Mouse (Mus musculus) spleen, postnatal 14 days (tissue): Measurements from ENCODE around the gene Rp2.
"Not testable (repeated sequence)": the region's sequence is repeated elsewhere in the genome, so short reads cannot be mapped to it uniquely, and the experiment has no call there.

ENCODE experiments used
- DNase-seq, 2 experiments: peaks; one replicate each; pipeline ENCODE4 v3.0.0; 2021 to 2022; ENCODE audit warnings: low spot score in 2 of 2

Rp2 gene

GRCm38 (mm10) chrX:20364391-20365365, at the start of gene Rp2:
TSS of gene Rp2 (plus strand) at chrX:20364481.
- peak; percentile 66 to 72 for DNase-seq

DNA sequence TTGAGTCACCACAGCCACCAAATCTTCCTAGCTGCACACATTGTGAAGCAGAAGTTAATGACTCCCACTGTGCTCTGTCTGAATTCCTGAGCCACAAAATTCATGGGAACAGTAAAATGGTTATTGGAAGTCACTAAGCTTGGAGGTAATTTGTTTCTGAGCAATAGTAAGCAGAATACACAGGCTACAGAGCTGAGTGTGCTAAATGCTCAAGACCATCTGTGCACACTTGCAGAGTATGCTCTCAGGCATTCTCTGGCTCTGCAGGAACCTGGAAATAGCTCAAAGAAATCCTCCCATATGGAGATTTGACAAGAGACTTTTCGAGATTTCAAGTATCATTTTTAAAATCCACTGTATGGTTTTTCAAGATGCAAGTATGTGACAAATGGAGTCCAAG, 31.5 kb upstream of the Rp2 start:
- no peak for DNase-seq

GRCm38 (mm10) chrX:20335722-20336121, 28.6 kb upstream of the Rp2 start:
- peak; percentile 12 to 52 for DNase-seq

- DNase-seq: no peak
Observed at GRCm38 (mm10) chrX:20344980-20345379, 19.3 kb upstream of the Rp2 start.

GRCm38 (mm10) chrX:20346355-20346754, 17.9 kb upstream of the Rp2 start:
- no peak for DNase-seq

- not testable (repeated sequence) for DNase-seq
Observed at GRCm38 (mm10) chrX:20350241-20350640, 14.0 kb upstream of the Rp2 start.

- no peak for DNase-seq
Observed at GRCm38 (mm10) chrX:20355283-20355682, 9.0 kb upstream of the Rp2 start.

DNA sequence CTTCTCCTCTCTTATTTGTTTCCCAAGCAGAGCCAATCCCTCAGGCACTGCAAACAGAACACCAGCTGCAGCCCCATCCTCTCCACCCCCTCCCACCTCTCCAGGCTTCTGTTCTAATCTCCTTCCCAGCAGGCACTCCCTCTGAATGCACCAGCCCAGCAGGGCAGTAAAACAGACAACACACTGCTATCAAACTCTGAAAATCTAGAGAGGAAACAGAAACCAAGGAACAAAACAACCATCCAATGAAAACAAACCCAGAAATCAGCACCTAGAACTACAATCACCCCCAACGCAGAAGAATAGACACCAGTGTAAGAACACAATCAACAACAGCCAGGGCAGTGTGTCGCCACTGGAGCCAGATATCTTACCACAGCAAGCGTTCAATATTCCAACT, 8.0 kb upstream of the Rp2 start:
- no peak for DNase-seq

- no peak for DNase-seq
Observed at GRCm38 (mm10) chrX:20366036-20366435, 1.8 kb downstream of the Rp2 start.

DNA sequence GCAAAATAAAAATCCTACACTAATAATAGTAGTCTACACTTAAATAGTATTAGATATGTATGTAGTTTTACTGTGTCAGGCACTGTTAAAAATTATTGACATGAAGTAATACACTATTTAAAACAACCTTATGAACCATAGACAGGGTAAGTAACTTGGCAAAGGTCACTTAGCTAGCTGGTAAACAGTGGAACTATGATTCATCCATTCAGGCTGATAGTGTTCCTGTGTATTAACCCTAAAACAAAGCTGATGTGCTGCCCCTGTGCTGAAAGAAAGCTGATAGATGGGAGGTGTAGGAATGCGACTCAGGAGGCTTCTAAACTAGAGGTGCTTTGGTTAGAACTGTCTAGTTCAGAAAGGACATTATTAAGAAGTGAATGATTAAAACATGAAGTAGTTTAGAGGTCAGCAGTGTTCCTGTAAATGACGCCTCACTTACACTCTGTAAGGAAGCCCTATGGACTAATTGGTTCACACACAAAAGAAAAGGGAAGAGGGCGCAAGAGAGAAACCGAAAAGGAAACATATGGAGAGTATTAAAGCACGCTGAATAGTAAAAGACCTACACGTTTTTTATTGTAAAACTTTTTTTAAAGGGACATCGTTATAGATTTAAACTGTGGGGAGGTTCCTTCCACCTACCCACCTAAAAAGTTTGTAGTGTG, 15.2 kb downstream of the Rp2 start:
- DNase-seq: no peak

GRCm38 (mm10) chrX:20382260-20382659, 18.0 kb downstream of the Rp2 start:
- DNase-seq: no peak

GRCm38 (mm10) chrX:20387006-20387405, 22.7 kb downstream of the Rp2 start:
- no peak for DNase-seq

DNA sequence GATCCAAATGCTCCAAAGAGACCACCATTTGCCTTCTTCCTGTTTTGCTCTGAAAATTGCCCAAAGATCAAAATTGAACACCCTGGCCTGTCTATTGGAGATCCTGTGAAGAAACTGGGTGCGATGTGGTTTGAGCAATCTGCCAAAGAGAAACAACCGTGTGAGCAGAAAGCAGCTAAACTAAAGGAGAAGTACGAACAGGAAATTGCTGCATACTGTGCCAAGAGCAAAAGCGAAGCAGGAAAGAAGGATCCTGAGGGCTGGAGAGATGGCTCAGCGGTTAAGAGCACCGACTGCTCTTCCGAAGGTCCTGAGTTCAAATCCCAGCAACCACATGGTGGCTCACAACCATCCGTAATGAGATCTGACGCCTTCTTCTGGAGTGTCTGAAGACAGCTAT, 27.7 kb downstream of the Rp2 start:
- not testable (repeated sequence) for DNase-seq

DNA sequence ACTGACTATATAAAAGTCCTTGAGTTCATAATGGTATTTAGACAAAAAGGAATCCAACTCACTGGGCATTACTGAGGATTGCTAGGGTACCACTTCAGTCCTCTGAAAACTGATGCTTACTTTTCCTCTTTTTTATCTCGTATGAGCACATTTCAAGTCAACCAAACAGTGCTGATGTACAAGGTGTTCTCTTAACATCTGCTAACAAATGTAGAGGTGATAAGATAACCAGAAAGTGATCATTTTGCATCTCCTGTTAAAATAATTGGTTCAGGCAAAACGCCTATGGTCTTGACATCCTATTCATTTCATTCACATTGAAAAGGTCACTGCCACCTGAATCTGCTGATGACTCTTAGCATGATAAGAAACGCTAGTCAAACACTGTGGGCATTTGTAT, 28.7 kb downstream of the Rp2 start:
- DNase-seq: no peak

DNA sequence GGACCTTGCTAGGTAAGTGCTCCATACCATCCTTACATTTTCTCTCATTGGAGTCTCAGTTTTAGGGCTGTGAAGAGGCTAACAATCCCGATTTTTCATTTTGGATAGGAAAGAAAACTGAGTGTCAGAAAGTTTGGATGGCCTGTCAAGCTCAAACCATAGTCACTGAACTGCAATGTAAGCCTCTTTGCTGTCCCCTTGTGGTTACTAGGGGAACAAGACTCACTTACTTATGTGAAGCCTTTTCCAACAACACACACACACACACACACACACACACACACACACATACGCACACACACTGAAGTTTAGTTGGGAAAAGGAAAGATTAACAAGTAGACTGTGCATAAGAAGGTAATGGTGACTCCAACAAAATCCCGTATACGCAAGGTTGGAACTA, 39.8 kb downstream of the Rp2 start:
- DNase-seq: no peak

- DNase-seq: no peak
Observed at GRCm38 (mm10) chrX:20406909-20407308, 42.6 kb downstream of the Rp2 start.

DNA sequence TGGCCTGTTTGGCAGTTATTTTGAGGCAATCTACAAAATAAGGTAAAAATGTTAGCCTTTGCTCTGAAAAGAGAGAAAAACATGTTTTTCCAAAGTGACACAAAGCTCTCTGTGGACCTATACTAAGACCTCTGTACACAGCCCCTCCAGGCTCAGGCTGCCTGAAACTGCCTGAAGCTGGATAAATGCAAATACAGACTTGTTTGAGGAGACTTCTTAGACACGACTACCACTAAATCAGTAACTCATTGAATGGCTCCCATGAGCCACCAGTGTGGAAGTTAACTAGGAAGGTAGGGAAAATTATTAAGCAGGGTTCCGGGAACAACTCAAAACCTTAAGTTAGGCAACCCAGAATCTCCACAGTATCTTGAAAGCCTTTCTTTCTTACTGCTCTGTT, 43.4 kb downstream of the Rp2 start:
- no peak for DNase-seq

GRCm38 (mm10) chrX:20411382-20411781, 47.1 kb downstream of the Rp2 start:
- no peak for DNase-seq

GRCm38 (mm10) chrX:20412221-20412620, 47.9 kb downstream of the Rp2 start:
- DNase-seq: no peak

DNA sequence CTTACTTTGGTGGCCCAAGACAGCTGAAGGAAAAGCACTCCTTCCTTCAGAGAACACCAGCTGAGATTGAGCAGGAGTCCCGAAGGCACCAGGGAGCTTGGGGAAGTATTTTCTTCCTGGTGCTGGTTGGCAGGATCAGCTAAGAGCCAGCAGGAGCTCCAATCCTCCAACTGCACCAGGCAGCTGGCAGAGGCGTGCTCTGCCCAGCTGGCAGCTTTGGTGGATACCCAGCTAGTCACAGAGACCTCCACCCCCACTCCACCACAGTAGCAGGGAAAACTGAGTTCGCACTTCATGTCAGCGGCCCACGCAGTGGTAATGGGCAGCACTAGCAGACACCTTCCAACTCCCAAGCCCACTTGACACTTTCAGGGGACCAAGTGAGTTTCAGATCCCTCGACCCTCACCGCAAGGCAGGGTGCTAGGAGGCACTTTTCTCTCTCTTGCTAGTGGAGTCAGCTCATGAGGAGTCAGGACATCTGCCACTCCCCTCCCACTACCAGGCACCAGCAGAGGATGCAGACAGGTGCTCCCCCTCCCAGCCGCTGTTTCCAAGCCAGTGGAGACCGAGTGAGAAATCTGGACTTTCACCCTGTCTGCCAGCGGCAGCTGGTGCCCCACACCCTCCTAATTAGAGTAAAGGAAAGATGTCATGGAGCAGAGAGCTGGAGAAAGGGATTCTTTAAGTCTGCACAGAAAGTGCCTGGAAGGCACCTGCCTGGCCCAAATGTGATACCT, 50.8 kb downstream of the Rp2 start:
- DNase-seq: no peak

DNA sequence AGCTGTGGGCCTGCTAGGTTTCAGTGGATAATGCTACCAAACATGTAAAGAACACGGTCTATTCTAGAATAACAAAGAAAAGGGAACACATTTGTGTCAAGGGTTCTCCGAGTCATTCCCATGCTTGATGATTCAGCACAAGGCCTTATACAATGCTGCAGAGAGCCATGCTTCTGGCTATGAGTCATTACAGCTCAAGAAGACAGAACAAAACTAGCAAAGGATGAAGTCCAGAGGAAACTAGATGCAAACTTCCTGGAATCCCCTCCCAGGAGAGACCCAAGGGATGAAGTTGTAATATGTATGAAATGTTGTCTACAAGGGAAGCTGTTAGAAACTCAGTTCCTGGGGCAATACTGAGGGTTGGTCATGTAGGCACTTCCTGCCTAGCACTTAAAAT, 54.2 kb downstream of the Rp2 start:
- DNase-seq: no peak

GRCm38 (mm10) chrX:20419536-20419935, 55.3 kb downstream of the Rp2 start:
- no peak for DNase-seq
